Mouse (Mus musculus) heart, embryonic 16.5 days (tissue): ENCODE measurements around the gene 1700113H08Rik. TPM values are rescaled to one million over a fixed set of nuclear protein-coding genes. Genes with fewer than 3 reads are reported as not detected.
A peak's percentile ranks its signal among the peaks of the same experiment; 100 is the strongest.

ENCODE experiments used
- ATAC-seq: fragments of 200-750 bp; cut with Nextera tagmentation; replicated peaks from 2 replicates; pipeline ENCODE4 v1.8.0; 2017; ENCODE audit warnings: moderate number of reproducible peaks; ENCODE audit not compliant: insufficient read depth, low FRiP score; ENCODE audit errors: extremely low read depth
- H3K27ac ChIP-seq: fragments of 300-500 bp; sonication (generic); 2 replicates; pipeline ENCODE4 v1.5.1; 2014; ENCODE audit warnings: mild to moderate bottlenecking, low read length, control low read depth, moderate library complexity
- H3K27me3 ChIP-seq: fragments of 300-500 bp; sonication (generic); 2 replicates; pipeline ENCODE4 v1.6.1; 2014; ENCODE audit warnings: low read length, mixed read lengths; ENCODE audit not compliant: control insufficient read depth, insufficient read depth
- H3K36me3 ChIP-seq: fragments of 300-500 bp; sonication (generic); 2 replicates; pipeline ENCODE4 v1.6.1; 2014; ENCODE audit not compliant: control insufficient read depth, insufficient read depth
- H3K4me1 ChIP-seq: fragments of 300-500 bp; sonication (generic); 2 replicates; pipeline ENCODE4 v1.6.1; 2014; ENCODE audit warnings: low read length, mixed read lengths; ENCODE audit not compliant: control insufficient read depth, insufficient read depth
- H3K4me2 ChIP-seq: fragments of 300-500 bp; sonication (generic); 2 replicates; pipeline ENCODE4 v1.6.1; 2014; ENCODE audit warnings: low read depth, mild to moderate bottlenecking, control low read depth, low read length
- H3K4me3 ChIP-seq: fragments of 300-500 bp; sonication (generic); 2 replicates; pipeline ENCODE4 v1.5.1; 2014; ENCODE audit warnings: mild to moderate bottlenecking, control low read depth, low read length
- H3K9ac ChIP-seq: fragments of 300-500 bp; sonication (generic); 2 replicates; pipeline ENCODE4 v1.6.1; 2014; ENCODE audit warnings: low read length, control low read depth
- H3K9me3 ChIP-seq: fragments of 300-500 bp; sonication (generic); replicated peaks from 2 replicates; pipeline ENCODE4 v1.6.1; 2016; ENCODE audit warnings: low read length; ENCODE audit not compliant: control insufficient read depth
- WGBS: fragments of 180-500 bp; shearing (Covaris S2); extraction: QIAGEN DNeasy Blood & Tissue Kit; methylation state at CpG from one replicate; pipeline ENCODE4 v1.1.7; 2014; 5-methylcytosine and 5-hydroxymethylcytosine counted together
- polyA plus RNA-seq: library from polyadenylated mRNA; unstranded; fragments of >200 nt; fragmentation: Nextera tagmentation; extraction: Ambion mirVana; gene quantifications from 2 replicates; pipeline ENCODE4 v1.2.1, GENCODE M21; 2015

Gene 1700113H08Rik
- polyA plus RNA-seq, 1 experiment from 2014 or later: 0.22 TPM

DNA sequence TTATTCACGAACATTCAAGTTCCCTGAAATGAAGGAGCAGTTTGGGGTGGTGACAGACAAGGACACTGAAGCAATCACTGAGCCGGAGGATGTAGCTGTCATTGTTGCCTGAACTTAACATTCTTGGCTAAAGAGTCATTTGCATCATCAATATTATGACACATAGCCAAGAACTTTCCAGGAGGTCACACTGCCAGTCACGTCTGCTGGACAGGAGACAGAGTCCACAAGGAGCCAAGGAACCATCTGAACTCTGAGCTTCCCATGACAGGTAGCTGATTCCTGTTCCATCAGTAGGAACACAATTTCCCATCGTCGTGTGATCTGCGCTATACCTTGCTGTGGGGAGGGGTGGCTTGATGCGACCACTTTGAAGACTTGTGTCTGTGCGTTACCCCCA, 25.1 kb upstream of the 1700113H08Rik start:
- ATAC-seq: no peak
- Histone ChIP-seq H3K27me3 (no peaks in the 10 kb centered on the region), H3K4me2 (no peak overlapping the region), H3K27ac (no peak overlapping the region), H3K9ac (no peak overlapping the region), H3K36me3 (no peaks in the 10 kb centered on the region), H3K4me1 (peaks cover 4% of the 10 kb centered on the region; the same call in 1 of the 2 replicates), H3K4me3 (no peak overlapping the region), H3K9me3 (no peaks in the 10 kb centered on the region)
- 78% methylated on average over 8 of the region's 8 CpGs for WGBS

DNA sequence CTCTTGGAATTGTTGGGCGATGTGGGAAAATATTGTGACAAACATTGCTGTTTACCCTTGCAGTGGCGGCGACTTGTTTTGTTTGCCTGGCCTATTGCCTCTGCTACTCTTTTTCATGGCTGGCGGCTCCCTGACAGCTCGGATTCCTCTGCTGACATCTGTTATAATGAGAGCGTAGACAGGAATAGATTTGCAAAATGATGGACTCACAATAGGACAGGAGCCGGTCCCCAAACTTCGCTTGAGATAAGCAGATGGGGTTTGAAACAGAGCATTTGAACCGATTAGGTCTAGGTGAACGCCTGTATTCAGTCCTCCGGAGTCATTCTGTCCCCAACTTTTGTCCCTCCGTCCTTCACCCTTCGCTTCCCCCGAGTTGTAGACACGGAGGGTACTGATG, 22.0 kb upstream of the 1700113H08Rik start:
- WGBS: 81% methylated on average over 15 of the region's 15 CpGs
- no peak overlapping the region for H3K4me2 ChIP-seq

DNA sequence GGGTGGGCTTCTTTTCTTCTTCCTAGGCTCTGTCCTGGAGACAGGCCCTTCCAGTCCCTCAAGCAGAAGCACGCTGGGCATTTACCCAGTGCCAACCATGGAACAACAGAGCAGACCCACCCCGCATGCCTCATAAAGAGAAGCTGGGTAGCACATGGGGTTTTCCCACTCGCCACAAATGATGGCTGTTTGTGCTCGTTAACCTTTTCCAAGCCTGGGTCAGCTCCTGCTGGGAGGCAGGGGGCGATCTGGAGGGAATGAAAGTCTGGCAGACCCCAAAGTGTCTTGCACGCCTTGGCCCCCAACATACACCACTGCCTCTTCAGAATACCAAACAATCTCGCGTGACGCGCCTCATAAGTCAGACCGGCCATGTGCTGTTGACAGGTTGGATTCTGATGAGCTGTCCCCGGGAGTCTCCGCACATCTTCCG, 21.6 kb upstream of the 1700113H08Rik start:
- Histone ChIP-seq H3K9me3 (no peaks in the 10 kb centered on the region), H3K27ac (no peak overlapping the region), H3K4me2 (no peak overlapping the region), H3K4me1 (peaks cover 4% of the 10 kb centered on the region; the same call in 1 of the 2 replicates), H3K36me3 (no peaks in the 10 kb centered on the region), H3K9ac (no peak overlapping the region), H3K27me3 (no peaks in the 10 kb centered on the region), H3K4me3 (no peak overlapping the region)
- ATAC-seq: no peak
- 45% methylated on average over 14 of the region's 14 CpGs for WGBS

More for the DNA sequence above, 22.0 kb upstream of the 1700113H08Rik start:
- Histone ChIP-seq H3K27me3 (no peaks in the 10 kb centered on the region), H3K9me3 (no peaks in the 10 kb centered on the region), H3K36me3 (no peaks in the 10 kb centered on the region), H3K4me1 (peaks cover 4% of the 10 kb centered on the region; the same call in 1 of the 2 replicates), H3K4me3 (no peak overlapping the region), H3K9ac (no peak overlapping the region), H3K27ac (no peak overlapping the region)
- ATAC-seq: no peak

DNA sequence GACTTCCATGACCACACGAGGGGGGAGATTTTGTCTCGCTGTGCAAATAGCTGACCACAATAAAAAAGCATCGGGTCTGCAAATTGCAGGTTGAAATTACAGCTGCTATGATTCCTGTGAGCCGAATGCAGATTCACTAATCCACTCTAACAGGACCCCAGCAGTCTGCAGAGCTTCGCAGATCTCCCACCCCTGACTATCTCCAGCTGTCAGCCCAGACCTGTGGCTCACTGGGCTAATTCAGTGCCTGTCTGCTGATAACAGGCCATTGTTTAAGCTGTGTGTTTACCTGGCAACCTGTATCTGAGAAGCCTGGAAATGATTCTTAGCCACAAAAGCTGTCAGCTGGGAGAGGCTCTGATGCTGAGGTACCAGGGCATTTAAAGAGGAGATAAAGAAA, 20.8 kb upstream of the 1700113H08Rik start:
- Histone ChIP-seq H3K4me2 (no peak overlapping the region; the same call in 1 of the 2 replicates), H3K27me3 (no peaks in the 10 kb centered on the region), H3K9me3 (no peaks in the 10 kb centered on the region), H3K36me3 (no peaks in the 10 kb centered on the region), H3K27ac (no peak overlapping the region), H3K4me1 (peaks cover 4% of the 10 kb centered on the region; the same call in 1 of the 2 replicates), H3K4me3 (no peak overlapping the region), H3K9ac (no peak overlapping the region)
- no peak for ATAC-seq
- 25% methylated on average over 5 of the region's 5 CpGs for WGBS

DNA sequence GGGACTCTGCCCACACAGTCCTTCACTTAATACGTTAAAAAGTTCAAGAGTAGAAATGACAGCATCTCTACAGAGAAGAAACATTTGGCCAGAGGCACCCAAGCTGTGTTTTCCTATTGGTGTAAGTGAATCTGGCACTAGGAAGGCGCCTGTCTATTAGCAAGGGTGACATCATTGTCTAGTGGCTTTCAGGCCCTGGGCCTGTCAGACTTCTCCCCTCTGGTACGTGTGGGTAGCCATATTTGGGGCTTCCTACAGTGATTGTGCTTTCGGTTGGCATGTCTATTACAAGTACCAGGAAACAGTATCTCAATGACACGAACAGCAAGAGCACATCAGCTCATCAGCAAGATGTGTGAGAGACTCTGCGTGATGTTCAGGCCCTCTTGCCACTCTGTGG, 18.5 kb upstream of the 1700113H08Rik start:
- H3K27ac ChIP-seq: no peak overlapping the region
- 32% methylated on average over 6 of the region's 6 CpGs for WGBS

DNA sequence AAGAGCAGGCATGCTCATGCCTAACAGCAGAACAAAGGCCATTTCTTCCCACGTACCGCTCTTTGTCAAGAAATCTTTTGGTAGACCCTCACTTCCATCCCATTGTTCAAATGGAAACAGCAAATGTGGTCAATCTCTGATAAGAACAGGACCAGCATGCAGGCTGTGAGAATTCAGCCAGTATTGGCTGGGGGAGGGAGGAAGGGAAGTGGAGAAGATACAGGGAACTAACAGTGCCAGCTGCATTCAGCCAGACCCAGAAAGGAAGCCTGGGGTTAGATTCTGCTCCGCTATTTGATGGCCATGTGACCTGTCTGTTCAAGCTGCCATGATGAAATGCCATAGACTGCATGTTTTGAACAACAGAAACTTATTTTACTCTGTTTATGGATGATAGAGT, 18.0 kb upstream of the 1700113H08Rik start:
- 0 out of 2 replicates have a peak overlapping the region, but pooled peaks have one; percentile 20 for H3K27ac ChIP-seq
- WGBS: 67% methylated on average over 3 of the region's 3 CpGs
- ATAC-seq: peak; percentile 60; the same call in 1 of the 2 replicates

More for the DNA sequence above, 18.5 kb upstream of the 1700113H08Rik start:
- Histone ChIP-seq H3K4me3 (no peak overlapping the region), H3K4me2 (no peak overlapping the region), H3K4me1 (peaks cover 4% of the 10 kb centered on the region; the same call in 1 of the 2 replicates), H3K9ac (no peak overlapping the region), H3K27me3 (no peaks in the 10 kb centered on the region), H3K36me3 (no peaks in the 10 kb centered on the region), H3K9me3 (no peaks in the 10 kb centered on the region)
- no peak for ATAC-seq

DNA sequence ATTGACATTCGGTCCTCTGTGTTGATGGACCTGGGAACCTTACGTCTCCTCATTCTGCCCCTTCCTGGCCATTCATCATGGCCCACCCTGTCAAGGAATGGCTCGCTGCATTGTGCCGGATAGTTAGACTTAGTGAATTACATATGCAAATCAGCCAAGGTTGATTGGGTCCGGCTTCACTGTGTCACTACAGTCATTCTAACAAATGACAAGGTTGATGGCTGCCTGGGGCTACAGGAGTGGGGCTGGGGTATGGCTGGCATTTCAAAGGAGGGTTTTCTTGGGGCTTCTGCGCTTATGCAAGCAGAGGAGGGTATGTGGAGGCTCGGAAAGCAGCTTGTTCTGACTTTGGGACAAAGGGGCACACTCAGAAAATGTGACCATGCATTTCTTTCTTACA, 16.6 kb upstream of the 1700113H08Rik start:
- 83% methylated on average over 7 of the region's 7 CpGs for WGBS
- no peak for ATAC-seq
- Histone ChIP-seq H3K4me3 (no peak overlapping the region), H3K36me3 (no peaks in the 10 kb centered on the region), H3K9ac (no peak overlapping the region), H3K9me3 (no peaks in the 10 kb centered on the region), H3K4me1 (peaks cover 4% of the 10 kb centered on the region; the same call in 1 of the 2 replicates), H3K27ac (no peak overlapping the region), H3K4me2 (no peak overlapping the region), H3K27me3 (no peaks in the 10 kb centered on the region)

More for the DNA sequence above, 18.0 kb upstream of the 1700113H08Rik start:
- Histone ChIP-seq H3K27me3 (no peaks in the 10 kb centered on the region), H3K4me1 (peaks cover 4% of the 10 kb centered on the region; the same call in 1 of the 2 replicates), H3K36me3 (no peaks in the 10 kb centered on the region), H3K9ac (no peak overlapping the region), H3K4me3 (no peak overlapping the region), H3K4me2 (no peak overlapping the region), H3K9me3 (no peaks in the 10 kb centered on the region)

DNA sequence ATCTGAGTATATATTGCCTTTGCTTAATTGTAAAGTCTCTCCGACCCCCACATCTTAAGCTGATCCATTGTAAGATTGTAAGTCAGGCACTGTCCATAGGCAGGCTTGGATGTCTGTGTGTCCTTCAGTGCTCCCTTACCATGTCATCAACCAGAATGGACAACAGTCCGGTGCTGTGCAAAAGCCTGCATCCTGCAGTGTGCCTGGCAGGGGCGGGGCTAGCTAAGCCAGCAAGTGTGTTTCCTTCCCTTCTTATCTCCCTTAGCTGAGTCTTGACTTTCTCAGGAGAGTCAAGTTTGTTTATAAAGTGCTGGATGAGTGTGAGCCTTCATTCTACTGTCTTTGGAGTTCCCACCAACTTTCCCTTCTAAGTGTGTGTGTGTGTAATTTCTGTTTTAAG, 12.6 kb upstream of the 1700113H08Rik start:
- WGBS: 39% methylated on average over 3 of the region's 3 CpGs
- no peak; the same call in 1 of the 2 replicates for ATAC-seq
- H3K36me3 ChIP-seq: no peaks in the 10 kb centered on the region

DNA sequence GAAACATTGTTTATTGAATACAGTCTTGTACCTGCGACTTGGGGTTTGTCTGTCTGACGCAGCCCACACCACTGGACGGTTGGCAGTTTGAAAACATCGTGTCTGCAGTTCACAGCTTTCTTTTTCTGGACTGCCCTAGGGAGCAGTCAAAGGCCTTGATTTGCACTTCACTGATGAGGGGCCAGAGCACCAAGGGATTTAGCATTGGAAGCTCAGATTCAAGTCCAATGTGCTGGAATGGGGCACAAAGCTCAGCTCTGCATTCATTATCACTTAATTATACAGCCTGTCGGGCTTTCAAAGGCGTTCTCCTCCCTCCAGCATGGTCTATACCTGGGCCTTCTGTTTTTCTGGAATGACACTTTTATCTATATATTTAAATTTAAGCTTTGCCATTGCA, 11.4 kb upstream of the 1700113H08Rik start:
- Histone ChIP-seq H3K36me3 (no peaks in the 10 kb centered on the region), H3K4me2 (no peak overlapping the region), H3K4me3 (no peak overlapping the region), H3K9me3 (no peaks in the 10 kb centered on the region), H3K27ac (no peak overlapping the region), H3K4me1 (no peaks in the 10 kb centered on the region), H3K27me3 (no peaks in the 10 kb centered on the region), H3K9ac (no peak overlapping the region)
- ATAC-seq: no peak
- WGBS: 36% methylated on average over 6 of the region's 6 CpGs

More for the DNA sequence above, 12.6 kb upstream of the 1700113H08Rik start:
- H3K4me3 ChIP-seq: no peak overlapping the region
- H3K9me3 ChIP-seq: no peaks in the 10 kb centered on the region
- no peak overlapping the region for H3K4me2 ChIP-seq
- H3K4me1 ChIP-seq: no peaks in the 10 kb centered on the region
- H3K27ac ChIP-seq: peak overlapping the region; percentile 19; the same call in 1 of the 2 replicates
- no peak overlapping the region for H3K9ac ChIP-seq
- H3K27me3 ChIP-seq: no peaks in the 10 kb centered on the region
